Mouse (Mus musculus): ENCODE measurements at regions not wholly inside any gene's neighbourhood (a gene's known extent, or its start where the extent isn't known, plus 50 kb on each side); places are given as distances from the start of the nearest gene placed in this dataset.
A peak's percentile ranks its signal among the peaks of the same experiment; 100 is the strongest.
"Not testable (repeated sequence)": the region's sequence is repeated elsewhere in the genome, so short reads cannot be mapped to it uniquely, and the experiment has no call there.

DNA sequence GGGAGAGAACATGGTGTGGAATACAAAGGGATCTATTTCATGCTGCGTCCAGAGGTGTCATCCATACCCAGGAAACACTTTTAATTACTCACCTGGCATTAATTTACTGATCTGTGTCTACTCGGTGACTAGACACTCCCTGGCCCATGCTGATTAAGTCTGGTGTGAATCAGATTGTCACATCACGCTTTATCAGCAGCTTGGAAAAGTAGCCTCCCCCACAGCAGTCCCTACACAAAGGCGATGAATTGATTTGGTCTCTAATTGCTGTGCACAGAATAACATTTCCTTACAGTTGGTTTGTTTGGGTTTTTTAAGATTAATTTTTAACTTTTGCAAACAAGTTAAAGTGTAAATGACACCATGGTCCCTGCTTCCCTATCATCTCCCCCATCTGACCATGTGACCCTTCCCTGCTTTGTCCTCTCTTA lies 484.7 kb upstream of the Gulo start:
- intact Hi-C loops (cut with DNase I), result no loop called here
- no peak for DNase-seq

DNA sequence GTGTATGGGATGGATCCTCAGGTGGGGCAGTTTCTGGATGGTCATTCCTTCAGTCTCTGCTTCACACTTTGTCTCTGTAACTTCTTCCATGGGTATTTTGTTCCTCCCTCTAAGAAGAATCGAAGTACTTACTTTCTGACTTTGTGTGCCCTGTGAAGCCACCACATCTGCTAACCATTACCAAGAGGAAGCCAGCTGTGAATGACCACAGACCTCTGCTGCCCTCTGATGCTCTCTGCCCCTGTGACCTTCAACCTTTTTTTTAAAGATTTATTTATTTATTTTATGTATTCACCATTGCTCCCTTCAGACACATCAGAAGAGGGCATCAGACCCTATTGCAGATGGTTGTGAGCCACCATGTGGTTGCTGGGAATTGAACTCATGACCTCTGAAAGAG lies 475.7 kb upstream of the Gulo start:
- DNase-seq; intact Hi-C loops (cut with DNase I): not testable (repeated sequence)

DNA sequence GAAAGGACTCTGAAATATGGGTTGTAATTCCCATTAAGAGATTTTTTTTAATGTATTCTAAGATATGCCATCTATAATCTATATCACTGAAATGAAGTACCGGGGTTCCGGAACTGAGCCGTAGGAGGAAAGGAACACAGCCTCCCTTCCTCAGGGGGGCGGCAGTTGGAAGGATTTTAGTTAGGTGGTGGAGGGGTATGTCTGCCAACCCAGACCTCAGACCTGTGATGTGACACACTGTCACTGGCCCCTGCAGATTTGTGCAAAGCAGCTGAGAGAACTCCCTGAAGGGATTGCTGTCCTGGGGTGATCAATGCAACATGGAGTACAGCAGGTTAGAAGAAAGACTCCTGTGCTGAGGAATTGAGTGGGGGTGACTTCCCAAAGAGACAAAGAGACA lies 470.2 kb upstream of the Gulo start:
- no peak for DNase-seq
- intact Hi-C loops (cut with DNase I), result no loop called here

DNA sequence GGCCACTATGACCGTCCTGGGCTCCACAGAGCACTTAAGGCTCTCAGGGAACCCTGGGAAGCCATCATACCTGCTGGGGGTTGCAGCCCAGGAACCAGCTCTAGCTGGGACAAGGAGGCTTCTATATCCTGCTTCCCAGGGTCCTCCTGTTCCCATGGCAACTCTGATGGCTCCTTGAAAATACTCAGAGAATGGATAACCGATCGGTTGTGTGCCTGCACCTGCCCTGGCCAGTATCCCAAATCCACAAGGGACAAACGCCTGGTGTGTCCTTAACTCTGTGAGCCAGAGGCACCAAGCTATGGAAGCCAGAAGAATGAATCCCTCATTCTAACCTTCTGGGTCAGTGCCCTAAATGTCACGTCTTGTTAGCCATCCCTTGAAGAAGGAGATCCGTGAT lies 469.6 kb upstream of the Gulo start:
- no peak for DNase-seq
- intact Hi-C loops (cut with DNase I), result no loop called here

DNA sequence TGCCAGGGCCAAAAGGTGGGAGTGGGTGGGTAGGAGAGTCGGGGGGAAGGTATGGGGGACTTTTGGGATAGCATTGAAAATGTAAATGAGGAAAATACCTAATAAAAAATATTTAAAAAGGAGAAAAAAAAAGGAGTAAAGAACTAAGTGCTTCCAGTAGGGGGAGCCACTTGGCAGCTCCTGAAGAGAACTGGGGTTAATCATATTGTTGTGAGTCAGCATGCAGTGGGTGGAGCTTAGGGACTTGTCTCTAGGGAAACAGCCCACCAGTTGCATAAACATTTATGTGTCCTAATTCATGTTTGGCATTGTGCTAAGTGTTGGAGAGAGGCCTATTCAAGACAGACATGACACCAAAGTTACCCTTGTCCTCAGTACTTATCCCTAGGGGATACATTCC lies 466.0 kb upstream of the Gulo start:
- intact Hi-C loops (cut with DNase I), result no loop called here
- no peak for DNase-seq

DNA sequence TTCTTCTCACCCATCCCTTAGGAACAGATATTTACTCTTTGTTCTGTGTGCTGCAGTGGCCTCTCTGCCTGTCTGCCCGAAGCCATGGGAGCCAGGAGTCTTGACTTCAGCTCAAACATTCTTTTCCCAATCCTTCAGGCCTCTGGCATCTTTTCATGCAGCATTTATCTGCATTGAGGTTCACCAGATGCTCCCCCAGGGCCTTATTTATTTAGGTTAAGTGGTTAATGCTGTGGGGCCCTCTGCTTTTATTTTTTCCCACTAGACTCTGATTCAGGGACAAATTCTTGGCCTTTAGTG lies 464.2 kb upstream of the Gulo start:
- intact Hi-C loops (cut with DNase I), result no loop called here

DNA sequence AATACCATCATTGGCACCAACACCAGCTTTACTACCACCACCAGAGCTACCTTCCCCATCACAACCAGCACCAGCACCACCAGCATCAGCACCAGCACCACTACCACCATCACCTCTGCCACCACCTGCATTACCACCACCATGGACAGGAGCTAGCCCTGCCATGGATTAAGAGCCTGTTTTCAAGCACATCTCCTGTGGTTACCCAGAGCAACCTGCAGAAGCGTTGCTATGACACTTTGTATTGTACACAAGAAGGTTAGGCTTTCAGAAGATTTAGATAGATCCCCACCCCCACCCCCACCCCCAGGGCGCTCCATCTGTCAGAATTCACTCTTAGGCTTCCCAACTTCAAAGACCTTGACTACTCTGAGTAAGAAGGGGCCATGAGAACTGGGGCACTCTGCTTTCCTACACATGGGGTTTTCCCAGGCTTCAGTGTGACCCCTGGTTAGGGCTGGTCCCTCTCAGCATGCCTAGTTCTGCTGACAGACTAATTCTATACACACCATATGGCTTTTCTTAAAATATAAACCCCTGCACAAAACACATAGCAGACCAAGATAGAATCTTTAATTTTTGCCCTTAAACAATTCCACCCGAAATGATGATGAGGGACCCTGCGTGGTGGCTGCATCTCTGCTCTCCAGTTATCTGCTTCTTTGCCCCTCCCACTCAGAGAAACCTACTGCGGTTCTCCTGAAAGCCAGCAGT lies 463.7 kb upstream of the Gulo start:
- no peak for DNase-seq
- intact Hi-C loops (cut with DNase I), result no loop called here

More for the DNA sequence above, 464.2 kb upstream of the Gulo start:
- DNase-seq, result no peak

DNA sequence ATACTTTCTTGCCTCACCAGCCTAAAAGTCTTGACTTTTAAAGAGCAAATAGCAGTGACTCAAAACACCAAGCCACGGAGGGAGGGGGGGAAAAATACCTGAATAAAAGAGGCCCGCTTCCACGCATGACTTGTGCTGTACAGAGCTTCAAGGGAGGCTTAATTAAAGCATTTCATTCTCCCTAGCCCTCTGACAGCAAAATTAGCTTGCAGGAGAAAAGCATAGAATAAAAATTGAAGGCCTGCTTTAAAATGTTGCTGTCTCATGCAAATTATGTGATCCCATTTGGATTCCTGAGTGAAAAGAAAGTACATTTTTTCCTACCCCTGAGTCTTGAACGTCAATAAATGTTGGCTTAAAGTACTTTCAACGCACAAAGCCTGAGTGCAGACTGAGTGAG lies 453.1 kb upstream of the Gulo start:
- intact Hi-C loops (cut with DNase I), result no loop called here

DNA sequence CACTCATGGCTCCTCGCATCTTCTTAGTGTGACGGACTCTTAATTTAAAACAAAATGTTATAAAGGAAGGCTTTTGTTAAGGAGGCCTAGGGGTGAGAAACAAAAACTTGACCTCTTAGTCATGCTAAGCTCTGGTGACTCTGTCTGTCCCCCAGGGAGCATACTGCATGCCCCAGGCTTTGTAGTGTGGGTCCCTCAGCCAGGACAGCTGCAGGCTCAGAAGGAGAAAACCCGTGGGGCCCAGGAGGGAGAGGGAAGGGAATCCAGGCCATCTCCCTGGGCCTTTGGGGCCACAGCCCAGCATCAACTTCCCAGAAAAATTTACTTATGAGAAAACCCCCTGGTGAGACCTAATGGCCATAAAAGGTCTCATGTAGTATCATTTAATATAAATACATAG lies 451.8 kb upstream of the Gulo start:
- no peak for DNase-seq

More for the DNA sequence above, 453.1 kb upstream of the Gulo start:
- DNase-seq, result no peak

DNA sequence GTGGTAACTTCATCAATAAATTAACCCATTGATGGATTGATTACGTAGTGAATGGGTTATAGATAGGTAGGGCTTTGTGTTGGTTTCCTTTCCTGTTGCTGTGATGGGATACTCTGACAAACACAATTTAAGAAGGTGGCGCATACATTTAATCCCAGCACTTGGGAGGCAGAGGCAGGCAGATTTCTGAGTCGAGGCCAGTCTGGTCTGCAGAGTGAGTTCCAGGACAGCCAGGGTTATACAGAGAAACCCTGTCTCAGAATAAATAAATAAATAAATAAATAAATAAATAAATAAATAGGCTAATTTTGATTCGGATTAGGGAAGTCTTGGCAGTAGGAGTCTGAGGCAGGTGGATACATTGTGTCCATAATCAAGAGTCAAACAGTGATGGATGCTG lies 449.7 kb upstream of the Gulo start:
- intact Hi-C loops (cut with DNase I), result no loop called here
- no peak for DNase-seq

More for the DNA sequence above, 451.8 kb upstream of the Gulo start:
- intact Hi-C loops (cut with DNase I), result no loop called here

DNA sequence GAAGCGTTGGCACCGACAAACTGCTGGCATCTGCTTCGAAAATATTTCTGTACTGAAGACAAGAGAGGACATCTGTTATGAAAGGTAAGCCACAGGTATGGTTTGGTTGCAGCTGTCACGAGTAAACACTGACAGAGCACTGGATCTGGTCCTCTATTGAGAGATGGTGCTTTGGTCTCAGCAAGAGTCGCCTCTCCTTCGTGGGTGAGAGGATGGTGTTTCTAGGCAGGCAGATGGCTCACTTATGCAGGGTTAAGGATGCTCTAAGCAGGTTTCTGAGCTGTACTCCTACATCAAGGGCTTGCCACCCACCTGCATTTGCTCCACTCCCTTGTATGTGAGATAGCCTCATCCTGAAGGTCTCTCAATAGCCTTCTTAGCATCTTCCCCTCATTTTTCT lies 448.3 kb upstream of the Gulo start:
- DNase-seq, result no peak
- intact Hi-C loops (cut with DNase I), result no loop called here

DNA sequence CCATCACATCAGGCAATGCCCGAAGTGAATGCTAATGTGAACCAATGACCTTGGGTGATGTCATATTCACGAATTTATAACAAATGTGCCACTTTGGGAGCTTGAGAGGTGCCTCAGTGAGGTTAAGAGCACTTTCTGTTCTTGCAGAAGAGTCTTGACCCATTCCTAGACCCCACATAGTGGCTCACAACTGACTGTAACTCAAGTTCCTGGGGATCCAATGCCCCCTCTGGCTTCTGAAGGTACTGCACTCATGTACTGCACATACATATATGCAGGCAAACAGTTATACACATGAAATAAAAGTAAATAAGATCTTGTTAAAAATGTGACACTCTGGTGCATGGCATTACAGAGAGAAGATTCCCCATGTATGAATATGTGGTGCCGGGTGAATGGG lies 443.8 kb upstream of the Gulo start:
- intact Hi-C loops (cut with DNase I), result no loop called here
- no peak for DNase-seq

DNA sequence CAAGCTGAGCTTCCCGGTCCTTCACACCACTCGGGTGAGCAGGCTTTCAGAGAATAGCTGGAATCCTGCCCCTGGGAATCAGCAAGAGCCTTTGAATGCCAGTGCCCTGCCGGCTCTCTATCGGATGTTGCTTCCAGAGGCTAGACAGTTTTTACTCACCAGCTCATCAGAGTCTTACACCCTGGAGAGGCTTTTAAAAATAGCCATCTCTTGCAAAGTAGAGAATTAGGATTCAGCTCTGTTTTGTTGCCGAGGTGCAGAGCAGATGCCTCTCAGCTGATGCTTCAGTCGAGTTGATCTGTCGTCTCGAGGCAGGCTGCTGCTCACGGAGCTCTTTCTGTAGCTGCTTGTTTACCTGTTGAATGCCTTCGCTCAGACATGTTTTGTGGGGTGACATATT lies 441.3 kb upstream of the Gulo start:
- intact Hi-C loops (cut with DNase I), result no loop called here
- DNase-seq, result no peak

DNA sequence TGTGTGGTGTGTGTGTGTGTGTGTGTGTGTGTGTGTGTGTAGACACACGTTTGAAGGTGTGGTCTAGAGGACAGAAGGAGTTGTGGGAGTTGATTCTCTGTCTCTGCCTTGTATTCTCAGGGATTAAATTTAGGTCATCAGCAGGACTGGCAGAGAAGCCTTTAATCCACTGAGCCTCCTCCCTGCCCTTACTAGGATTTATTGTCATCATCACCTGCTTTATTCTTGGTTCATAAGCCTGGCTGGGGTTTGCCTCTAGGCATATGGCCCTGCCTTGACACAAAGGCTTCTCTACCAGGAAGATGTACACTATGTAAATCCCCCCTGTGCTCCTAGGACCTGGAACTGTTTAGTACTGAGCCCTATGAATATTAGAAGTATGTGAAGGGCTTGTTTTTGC lies 433.6 kb upstream of the Gulo start:
- no peak for DNase-seq

DNA sequence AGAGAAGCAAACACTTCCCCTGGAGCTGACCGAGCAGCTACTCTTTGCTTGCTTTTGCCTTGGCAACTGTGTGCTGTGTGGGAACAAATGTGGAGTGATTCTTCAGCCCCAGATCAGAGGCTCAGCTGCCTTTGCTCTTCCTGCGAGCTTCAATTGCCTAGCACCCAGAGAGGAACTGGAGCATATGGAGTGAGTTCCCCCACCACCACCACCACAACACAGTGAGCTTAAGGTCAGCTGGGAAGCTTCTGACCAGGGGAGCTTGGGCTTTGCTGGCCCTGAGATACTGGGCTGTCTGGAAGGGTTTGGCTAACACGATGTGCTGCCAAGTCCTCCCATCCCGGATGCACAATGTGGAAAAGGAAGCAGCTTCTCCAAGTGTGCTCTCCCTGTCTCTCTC lies 432.8 kb upstream of the Gulo start:
- intact Hi-C loops (cut with DNase I), result no loop called here
- peak; percentile 44 to 47 for DNase-seq

More for the DNA sequence above, 433.6 kb upstream of the Gulo start:
- intact Hi-C loops (cut with DNase I), result no loop called here

DNA sequence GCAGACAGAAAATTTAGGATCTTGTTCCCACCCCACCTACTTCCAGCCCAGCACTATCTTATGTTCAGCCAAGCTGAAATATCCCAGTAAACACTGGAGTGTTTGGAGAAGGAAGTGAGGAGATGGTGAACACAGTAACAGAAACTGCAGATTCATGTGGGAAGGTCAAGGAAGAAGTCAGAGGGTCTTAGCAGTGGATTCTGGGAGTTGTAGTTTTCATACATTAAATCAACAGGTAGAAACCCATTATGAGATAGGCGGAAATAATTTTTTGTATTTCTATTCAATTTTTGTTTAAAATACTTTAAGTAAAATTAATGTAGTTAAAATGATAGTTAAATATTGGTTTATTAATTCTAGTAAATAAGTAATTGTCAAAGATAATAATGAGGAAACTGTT lies 429.6 kb upstream of the Gulo start:
- intact Hi-C loops (cut with DNase I), result no loop called here
- DNase-seq, result no peak

DNA sequence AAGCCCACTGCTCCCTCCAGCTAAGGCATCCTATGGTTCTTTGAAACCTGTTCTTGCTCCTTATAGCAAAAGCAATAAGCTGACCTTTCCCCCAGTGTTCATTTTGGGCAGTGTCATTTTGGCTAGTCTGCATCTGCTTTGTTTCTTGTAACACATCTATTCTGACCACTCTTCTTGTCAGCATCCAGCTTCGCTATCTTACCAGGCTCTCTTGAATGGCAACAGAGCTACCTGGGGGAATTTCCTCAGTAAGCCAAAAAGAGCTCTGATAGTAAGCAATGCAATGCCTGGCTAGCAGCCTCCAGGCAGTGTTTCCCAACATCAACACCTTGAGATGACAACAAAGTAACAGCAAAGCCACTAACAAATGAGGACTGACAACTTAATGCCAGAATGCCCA lies 429.0 kb upstream of the Gulo start:
- intact Hi-C loops (cut with DNase I), result no loop called here
- DNase-seq, result no peak

DNA sequence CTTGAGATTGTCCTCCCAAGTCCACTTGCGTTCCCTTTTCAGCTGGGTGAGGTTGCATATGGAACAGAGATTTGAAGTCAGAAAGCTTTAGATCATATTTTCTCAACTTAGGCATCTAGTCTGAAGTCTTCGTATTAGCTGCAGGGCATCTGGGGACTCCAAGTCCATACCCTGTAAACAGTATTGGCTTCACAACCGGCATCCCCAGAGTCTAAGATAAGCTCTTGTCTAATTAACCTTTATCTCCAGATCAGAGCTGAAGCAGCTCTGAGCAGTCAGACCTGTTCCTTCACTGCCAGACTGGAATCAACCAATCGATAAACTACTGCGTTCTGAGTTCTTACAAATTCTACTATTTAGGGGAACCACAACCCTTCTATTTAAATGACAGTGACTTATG lies 422.6 kb upstream of the Gulo start:
- DNase-seq, result no peak
- intact Hi-C loops (cut with DNase I), result no loop called here

DNA sequence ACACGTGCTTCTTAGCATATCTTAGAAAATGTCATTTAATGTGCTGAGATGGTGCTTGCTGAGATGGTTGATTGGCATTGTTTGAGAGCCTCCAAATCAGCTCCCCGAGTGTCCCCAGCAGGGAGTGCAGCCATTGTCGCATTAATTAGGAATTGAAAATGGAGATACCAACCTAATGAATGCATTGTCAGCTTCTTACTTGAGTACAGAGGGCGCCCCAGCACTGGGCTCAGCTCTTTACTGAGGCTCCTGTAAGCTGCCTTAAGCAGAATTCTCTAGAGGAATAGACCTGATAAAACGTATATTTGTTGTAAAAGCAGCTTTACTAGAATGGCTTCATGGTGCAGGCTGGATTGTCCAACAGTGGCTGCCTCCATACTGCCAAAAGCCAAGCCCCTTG lies 415.1 kb upstream of the Gulo start:
- DNase-seq, result no peak
- intact Hi-C loops (cut with DNase I), result loop anchor here (2.0 kb wide), 1 partner anchor 361 kb away; no protein-coding TSS in a partner anchor

Measured in heart, postnatal 36 days (tissue).